Mouse (Mus musculus): ENCODE data around the gene Tradd. TPM values are rescaled to one million over a fixed set of nuclear protein-coding genes. Genes with fewer than 3 reads are reported as not detected.

Gene Tradd
- total and polyA plus RNA-seq, 2 experiments from 2014 or later, result 7.5 to 8.0 TPM

DNA sequence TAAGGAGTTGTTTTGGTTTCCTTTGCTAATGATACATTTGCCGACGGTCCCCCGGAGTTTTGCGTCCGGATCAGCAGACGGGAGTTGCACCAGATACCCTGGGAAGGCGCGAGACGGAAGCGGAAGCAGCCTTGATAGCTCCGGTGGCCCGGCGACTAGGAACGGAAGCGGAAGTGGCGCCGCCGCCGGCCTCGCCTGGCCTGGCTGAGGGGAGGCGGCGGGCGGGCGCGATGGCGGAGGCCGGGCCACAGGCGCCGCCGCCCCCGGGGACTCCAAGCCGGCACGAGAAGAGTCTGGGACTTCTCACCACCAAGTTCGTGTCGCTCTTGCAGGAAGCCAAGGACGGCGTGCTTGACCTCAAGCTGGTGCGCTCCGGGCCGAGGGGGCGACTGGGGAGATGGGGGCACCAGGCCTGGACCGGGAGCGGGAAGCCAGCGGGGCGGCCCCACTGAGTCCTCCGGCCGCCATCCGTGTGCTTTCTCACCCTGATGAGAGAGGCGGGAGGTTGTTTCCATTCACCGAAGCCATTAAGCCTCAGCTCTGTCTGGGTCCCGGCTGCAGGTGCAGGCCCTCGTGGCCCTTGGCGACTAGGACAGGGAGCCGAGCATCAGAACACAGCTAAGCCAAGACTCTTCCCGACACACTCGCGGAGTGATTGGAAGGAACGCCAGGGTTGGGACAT lies 33.2 kb upstream of the Tradd start, which contains the start of gene E2f4:
Gene E2f4, plus strand, starts transcription at position 153 of the 682 bp plus-strand sequence.
- ATAC-seq (ENCODE audit: low FRiP score), result peak; percentile 84
- peaks cover 24% of the 10 kb centered on the region for H3K36me3 ChIP-seq (ENCODE audit: insufficient read depth, low read length)
- WGBS, result under 1% methylated on average over 55 of the region's 58 CpGs
- DNase-seq (ENCODE audit: low spot score), result peak; percentile 95
- peaks cover 9% of the 10 kb centered on the region; the same call in 1 of the 2 replicates for H3K4me1 ChIP-seq (ENCODE audit: insufficient read depth, low read length)
- peak within 1 kb of the TSS; percentile 81 for H3K9ac ChIP-seq (replicated peaks; ENCODE audit: low read length, poor library complexity, severe bottlenecking)
- no peaks in the 10 kb centered on the region for H3K27me3 ChIP-seq (ENCODE audit: insufficient read depth, low read length)
- no peaks in the 10 kb centered on the region for H3K9me3 ChIP-seq (ENCODE audit: low read length)
- H3K27ac ChIP-seq (ENCODE audit: low read depth, low read length), result peak within 1 kb of the TSS; percentile 70
- H3K4me3 ChIP-seq (ENCODE audit: low read depth, low read length), result peak within 1 kb of the TSS; percentile 74
- peak within 1 kb of the TSS; percentile 96 for H3K4me2 ChIP-seq (ENCODE audit: low read depth, low read length, poor library complexity, severe bottlenecking)
- TF ChIP-seq CTCF (IDR thresholded peaks at IDR 0.05), result no peak

DNA sequence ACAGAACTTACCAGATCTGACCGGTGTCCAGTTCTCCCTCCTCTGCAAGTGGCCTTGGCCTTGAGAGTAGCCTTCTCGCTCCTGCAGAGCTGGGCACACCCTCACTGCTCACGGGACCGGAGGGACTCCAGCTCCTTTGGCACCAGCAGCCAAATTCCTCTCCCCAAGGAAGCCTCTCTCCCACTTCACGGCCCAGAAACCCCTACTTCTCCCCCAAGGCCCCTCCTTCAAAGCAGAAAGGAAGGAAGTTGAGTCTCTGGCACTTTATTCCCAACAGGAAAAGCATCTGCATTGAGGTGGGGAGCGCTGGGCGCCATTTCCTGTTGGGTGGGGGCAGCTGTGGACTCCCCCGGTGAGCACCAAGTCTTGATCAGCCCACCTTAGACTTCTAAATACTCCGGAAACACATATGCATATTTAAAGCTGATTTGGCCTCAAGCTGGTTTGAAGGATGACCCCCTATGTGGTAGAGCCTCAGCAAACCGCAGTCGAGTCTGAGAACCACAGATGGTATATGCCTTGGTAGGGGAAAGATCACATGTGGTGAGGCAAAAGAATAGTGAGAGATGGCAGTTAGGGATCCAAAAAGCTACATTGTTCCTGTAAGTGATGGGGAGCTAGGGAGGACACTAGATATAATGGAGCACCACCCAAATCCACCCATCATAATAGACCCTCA lies 31.6 kb upstream of the Tradd start, which contains the start of gene Exoc3l:
Gene Exoc3l, minus strand, starts transcription at position 207 of the 679 bp plus-strand sequence.
- Histone ChIP-seq H3K27ac (ENCODE audit: low read depth, low read length) (no peak within 1 kb of the TSS), H3K4me1 (ENCODE audit: insufficient read depth, low read length) (peaks cover 9% of the 10 kb centered on the region; the same call in 1 of the 2 replicates), H3K36me3 (ENCODE audit: insufficient read depth, low read length) (peaks cover 12% of the 10 kb centered on the region), H3K27me3 (ENCODE audit: insufficient read depth, low read length) (no peaks in the 10 kb centered on the region), H3K4me3 (ENCODE audit: low read depth, low read length) (no peak within 1 kb of the TSS), H3K9ac (replicated peaks; ENCODE audit: low read length, poor library complexity, severe bottlenecking) (no peak within 1 kb of the TSS), H3K4me2 (ENCODE audit: low read depth, low read length, poor library complexity, severe bottlenecking) (peak within 1 kb of the TSS; percentile 96; the same call in 1 of the 2 replicates), H3K9me3 (ENCODE audit: low read length) (no peaks in the 10 kb centered on the region)
- DNase-seq (ENCODE audit: low spot score) (no peak), ATAC-seq (ENCODE audit: low FRiP score) (no peak)
- no peak for TF ChIP-seq CTCF (IDR thresholded peaks at IDR 0.05)
- WGBS, result 53% methylated on average over 11 of the region's 11 CpGs

- H3K36me3 ChIP-seq (ENCODE audit: insufficient read depth, low read length), result peaks cover 8% of the 10 kb centered on the region
- H3K4me2 ChIP-seq (ENCODE audit: low read depth, low read length, poor library complexity, severe bottlenecking), result no peak overlapping the region
- ATAC-seq (ENCODE audit: low FRiP score), result no peak
- no peak overlapping the region for H3K27ac ChIP-seq (ENCODE audit: low read depth, low read length)
- DNase-seq (ENCODE audit: low spot score), result no peak
- no peaks in the 10 kb centered on the region for H3K9me3 ChIP-seq (ENCODE audit: low read length)
- H3K4me3 ChIP-seq (ENCODE audit: low read depth, low read length), result no peak overlapping the region
- no peak overlapping the region for H3K9ac ChIP-seq (replicated peaks; ENCODE audit: low read length, poor library complexity, severe bottlenecking)
- H3K27me3 ChIP-seq (ENCODE audit: insufficient read depth, low read length), result no peaks in the 10 kb centered on the region
- peaks cover 11% of the 10 kb centered on the region; the same call in 1 of the 2 replicates for H3K4me1 ChIP-seq (ENCODE audit: insufficient read depth, low read length)
- 64% methylated on average over 11 of the region's 11 CpGs for WGBS
- TF ChIP-seq CTCF (IDR thresholded peaks at IDR 0.05), result no peak
Measured at GRCm38 (mm10) chr8:105295256-105295655, 30.8 kb upstream of the Tradd start.

DNA sequence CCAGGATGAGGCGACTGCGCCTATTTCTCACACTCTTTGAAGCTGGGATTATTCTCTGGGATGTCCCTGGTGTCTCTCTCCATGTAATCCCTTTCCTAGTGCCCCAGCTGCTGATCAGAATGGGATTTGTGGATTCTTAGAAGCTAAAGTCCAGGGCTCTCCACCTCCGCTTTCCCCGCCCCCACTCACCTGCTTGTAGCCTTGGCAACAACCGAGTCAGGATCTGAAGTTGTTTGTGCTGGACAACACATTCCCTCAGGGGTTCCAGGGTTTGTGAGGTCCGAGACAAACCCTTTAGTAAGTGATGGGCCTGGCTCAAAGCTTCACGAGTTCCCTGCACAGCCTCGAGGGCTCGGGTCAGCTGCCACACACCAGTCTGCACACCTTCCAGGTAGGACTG lies 30.4 kb upstream of the Tradd start:
- Histone ChIP-seq H3K4me3 (ENCODE audit: low read depth, low read length) (no peak overlapping the region), H3K4me2 (ENCODE audit: low read depth, low read length, poor library complexity, severe bottlenecking) (no peak overlapping the region), H3K4me1 (ENCODE audit: insufficient read depth, low read length) (peaks cover 15% of the 10 kb centered on the region; the same call in 1 of the 2 replicates), H3K9ac (replicated peaks; ENCODE audit: low read length, poor library complexity, severe bottlenecking) (no peak overlapping the region), H3K36me3 (ENCODE audit: insufficient read depth, low read length) (0 out of 2 replicates have a peak, but pooled peaks cover 3% of the 10 kb centered on the region), H3K27me3 (ENCODE audit: insufficient read depth, low read length) (no peaks in the 10 kb centered on the region), H3K9me3 (ENCODE audit: low read length) (no peaks in the 10 kb centered on the region), H3K27ac (ENCODE audit: low read depth, low read length) (no peak overlapping the region)
- 54% methylated on average over 9 of the region's 9 CpGs for WGBS
- no peak for TF ChIP-seq CTCF (IDR thresholded peaks at IDR 0.05)
- no peak for DNase-seq (ENCODE audit: low spot score)
- ATAC-seq (ENCODE audit: low FRiP score), result no peak

- H3K4me2 ChIP-seq (ENCODE audit: low read depth, low read length, poor library complexity, severe bottlenecking), result no peak overlapping the region
- H3K4me3 ChIP-seq (ENCODE audit: low read depth, low read length), result no peak overlapping the region
- ATAC-seq (ENCODE audit: low FRiP score) (no peak), DNase-seq (ENCODE audit: low spot score) (no peak)
- peaks cover 11% of the 10 kb centered on the region; the same call in 1 of the 2 replicates for H3K4me1 ChIP-seq (ENCODE audit: insufficient read depth, low read length)
- no peak overlapping the region for H3K9ac ChIP-seq (replicated peaks; ENCODE audit: low read length, poor library complexity, severe bottlenecking)
- no peaks in the 10 kb centered on the region for H3K27me3 ChIP-seq (ENCODE audit: insufficient read depth, low read length)
- 73% methylated on average over 19 of the region's 19 CpGs for WGBS
- no peaks in the 10 kb centered on the region for H3K36me3 ChIP-seq (ENCODE audit: insufficient read depth, low read length)
- no peak overlapping the region for H3K27ac ChIP-seq (ENCODE audit: low read depth, low read length)
- no peak for TF ChIP-seq CTCF (IDR thresholded peaks at IDR 0.05)
- no peaks in the 10 kb centered on the region for H3K9me3 ChIP-seq (ENCODE audit: low read length)
Measured at GRCm38 (mm10) chr8:105293405-105293804, 29.0 kb upstream of the Tradd start.

DNA sequence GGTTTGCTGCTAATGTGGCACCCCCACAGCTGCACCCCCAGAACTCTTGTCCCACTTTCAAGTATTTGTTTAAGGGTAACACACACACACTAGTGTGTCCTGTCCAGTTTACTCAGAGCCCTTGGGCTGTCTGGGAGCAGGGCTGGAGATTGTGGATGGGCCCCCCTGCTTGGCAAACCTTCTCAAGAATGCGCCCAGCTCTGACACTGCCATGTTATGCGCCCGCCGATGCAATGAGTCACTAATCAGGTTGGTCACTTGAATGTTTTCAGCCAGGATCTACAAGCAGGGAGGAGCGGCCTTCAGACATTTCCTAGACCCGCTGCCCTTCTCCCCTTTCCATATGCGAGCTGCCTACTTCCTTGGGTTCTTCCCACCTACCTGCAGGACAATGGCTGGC lies 28.1 kb upstream of the Tradd start:
- Histone ChIP-seq H3K9ac (replicated peaks; ENCODE audit: low read length, poor library complexity, severe bottlenecking) (no peak overlapping the region), H3K4me1 (ENCODE audit: insufficient read depth, low read length) (0 out of 2 replicates have a peak, but pooled peaks cover 8% of the 10 kb centered on the region), H3K4me3 (ENCODE audit: low read depth, low read length) (no peak overlapping the region), H3K27ac (ENCODE audit: low read depth, low read length) (no peak overlapping the region), H3K27me3 (ENCODE audit: insufficient read depth, low read length) (no peaks in the 10 kb centered on the region), H3K36me3 (ENCODE audit: insufficient read depth, low read length) (no peaks in the 10 kb centered on the region), H3K9me3 (ENCODE audit: low read length) (no peaks in the 10 kb centered on the region), H3K4me2 (ENCODE audit: low read depth, low read length, poor library complexity, severe bottlenecking) (no peak overlapping the region)
- 80% methylated on average over 7 of the region's 7 CpGs for WGBS
- no peak for TF ChIP-seq CTCF (IDR thresholded peaks at IDR 0.05)
- ATAC-seq (ENCODE audit: low FRiP score) (no peak), DNase-seq (ENCODE audit: low spot score) (no peak)
